Mouse (Mus musculus): Measurements from ENCODE around the gene Rem1. TPM values are rescaled to one million over a fixed set of nuclear protein-coding genes. Genes with fewer than 3 reads are reported as not detected.

Rem1 gene
- polyA plus RNA-seq (2012; rRNA removed): 0.33 and 0.48 TPM in 2 replicates

DNA sequence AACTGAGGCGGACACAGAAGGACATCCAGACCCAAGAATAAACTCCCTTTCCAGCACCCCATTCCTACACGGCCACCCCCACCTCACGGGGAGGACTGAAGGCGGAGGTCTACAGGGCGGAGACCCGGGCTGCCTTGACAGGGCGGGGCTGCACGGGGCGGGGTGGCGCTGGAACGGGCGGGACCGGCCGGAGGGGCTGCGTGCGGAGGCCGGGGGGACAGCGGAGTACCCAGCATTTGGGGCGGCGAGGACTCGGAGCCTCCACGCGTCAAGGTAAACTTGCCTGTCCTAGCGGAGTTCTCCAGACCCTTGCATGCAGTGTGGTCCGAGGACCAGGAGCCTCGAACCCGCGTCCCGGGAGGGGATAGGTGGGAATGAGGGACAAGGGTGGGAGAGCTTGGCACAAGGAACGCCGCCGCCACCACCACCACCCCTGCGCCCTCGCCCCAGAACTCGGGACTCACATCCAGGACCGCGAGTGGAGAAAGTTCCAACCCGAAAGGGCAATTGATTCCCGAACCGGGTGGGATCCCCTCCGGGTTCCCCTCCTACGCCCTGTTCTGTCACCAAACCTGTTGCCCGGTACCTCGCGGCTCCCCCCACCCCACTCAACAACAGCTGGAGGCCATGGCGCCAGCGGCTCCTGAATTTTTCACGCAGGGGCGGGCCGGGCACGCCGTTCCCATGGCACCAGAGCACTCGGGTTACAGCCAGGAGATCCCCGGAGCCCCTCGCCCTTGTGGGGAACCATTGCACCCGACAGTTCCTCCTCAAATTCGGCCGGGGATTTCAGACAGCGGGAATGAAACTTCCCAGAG lies at the start of gene Rem1:
Rem1 (plus strand) TSS at position 178 of the 818 bp plus-strand sequence.
- no peak for DNase-seq (ENCODE audit: low read depth)
- TF ChIP-seq CTCF (IDR thresholded peaks at IDR 0.05; ENCODE audit: borderline replicate concordance, extremely low read depth, insufficient read depth, insufficient read length) (no peak), POLR2A (IDR thresholded peaks at IDR 0.05; ENCODE audit: borderline replicate concordance, extremely low read depth, insufficient read depth, insufficient read length, poor library complexity, severe bottlenecking) (no peak)

DNA sequence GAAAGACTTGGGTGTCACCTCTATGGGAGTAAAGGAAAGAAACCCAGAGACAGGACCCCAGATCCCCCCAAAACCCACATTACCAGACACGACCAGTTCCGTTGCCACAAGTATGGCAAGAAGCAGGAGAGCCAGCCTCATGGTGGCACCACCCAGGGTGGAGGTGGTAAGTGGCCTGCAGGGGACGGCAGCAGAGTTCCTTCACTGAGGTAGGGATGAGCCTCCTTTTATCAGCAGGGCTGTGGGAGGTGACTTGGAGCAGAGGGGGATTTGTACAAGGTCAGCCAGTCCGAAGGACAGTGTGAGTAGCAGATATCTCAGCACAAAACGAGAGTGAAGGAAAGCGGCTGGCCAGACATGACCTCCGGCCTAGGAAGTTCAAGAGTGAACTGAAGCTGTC lies 46.6 kb upstream of the Rem1 start, which contains the start of gene Defb19:
Defb19 (minus strand) TSS at position 206 of the 400 bp plus-strand sequence.
- DNase-seq (ENCODE audit: low read depth): no peak
- no peak for TF ChIP-seq CTCF (IDR thresholded peaks at IDR 0.05; ENCODE audit: borderline replicate concordance, extremely low read depth, insufficient read depth, insufficient read length)
- no peak for TF ChIP-seq POLR2A (IDR thresholded peaks at IDR 0.05; ENCODE audit: borderline replicate concordance, extremely low read depth, insufficient read depth, insufficient read length, poor library complexity, severe bottlenecking)

DNA sequence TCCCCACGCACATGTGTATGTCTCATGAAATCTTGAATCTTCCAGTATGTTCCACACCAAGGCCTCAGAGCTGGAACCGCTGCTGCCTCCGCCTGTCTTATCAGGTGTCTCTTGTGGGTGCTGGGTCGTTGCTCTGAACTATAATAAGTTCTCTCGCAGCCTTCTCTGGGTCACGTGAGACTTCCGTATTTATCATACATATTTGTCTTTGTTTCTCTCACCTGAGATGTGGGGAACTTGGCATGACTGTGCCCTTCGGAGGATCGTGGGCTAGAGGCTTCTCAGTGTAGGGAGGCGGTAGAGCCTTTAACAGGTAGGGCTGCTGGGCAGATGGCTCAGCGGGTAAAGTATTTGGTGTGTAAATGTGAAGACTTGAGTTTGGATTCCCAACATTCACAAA lies 46.1 kb upstream of the Rem1 start:
- TF ChIP-seq POLR2A (IDR thresholded peaks at IDR 0.05; ENCODE audit: borderline replicate concordance, extremely low read depth, insufficient read depth, insufficient read length, poor library complexity, severe bottlenecking) (no peak), CTCF (IDR thresholded peaks at IDR 0.05; ENCODE audit: borderline replicate concordance, extremely low read depth, insufficient read depth, insufficient read length) (no peak)
- no peak for DNase-seq (ENCODE audit: low read depth)

DNA sequence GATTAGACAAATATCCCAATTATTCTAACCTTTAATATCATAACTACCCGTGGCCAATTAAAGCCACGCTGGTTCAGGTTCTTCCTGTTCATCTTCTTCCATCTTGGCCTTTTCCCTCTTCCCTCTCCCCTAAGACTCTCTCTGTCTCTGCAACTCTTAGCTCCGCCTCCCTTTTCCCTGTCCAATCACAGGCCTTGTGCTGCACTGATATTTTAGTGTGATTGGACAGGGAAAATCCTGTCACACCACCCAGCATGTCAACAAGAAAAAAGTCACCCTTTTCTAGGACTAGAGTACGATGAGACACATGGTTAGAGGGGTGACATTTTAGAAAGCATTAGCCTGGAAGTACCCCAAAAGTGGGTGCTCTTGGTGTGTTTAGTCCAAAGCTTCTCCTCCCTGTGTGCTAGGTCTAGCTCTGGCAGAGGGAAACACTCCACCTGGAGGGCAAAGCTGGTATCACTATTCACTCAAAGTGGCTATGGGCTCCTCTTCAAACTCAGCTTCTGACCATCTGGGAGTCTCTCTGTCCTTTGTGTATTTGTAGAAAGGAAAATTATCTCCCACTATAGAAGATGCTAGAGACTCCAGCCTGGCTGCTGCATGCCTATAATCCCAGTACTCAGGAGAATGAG lies 39.7 kb upstream of the Rem1 start:
- no peak for TF ChIP-seq POLR2A (IDR thresholded peaks at IDR 0.05; ENCODE audit: borderline replicate concordance, extremely low read depth, insufficient read depth, insufficient read length, poor library complexity, severe bottlenecking)
- peak; percentile 27; the same call in 1 of the 2 replicates for TF ChIP-seq CTCF (IDR thresholded peaks at IDR 0.05; ENCODE audit: borderline replicate concordance, extremely low read depth, insufficient read depth, insufficient read length)
- DNase-seq (ENCODE audit: low read depth): peak; percentile 4

DNA sequence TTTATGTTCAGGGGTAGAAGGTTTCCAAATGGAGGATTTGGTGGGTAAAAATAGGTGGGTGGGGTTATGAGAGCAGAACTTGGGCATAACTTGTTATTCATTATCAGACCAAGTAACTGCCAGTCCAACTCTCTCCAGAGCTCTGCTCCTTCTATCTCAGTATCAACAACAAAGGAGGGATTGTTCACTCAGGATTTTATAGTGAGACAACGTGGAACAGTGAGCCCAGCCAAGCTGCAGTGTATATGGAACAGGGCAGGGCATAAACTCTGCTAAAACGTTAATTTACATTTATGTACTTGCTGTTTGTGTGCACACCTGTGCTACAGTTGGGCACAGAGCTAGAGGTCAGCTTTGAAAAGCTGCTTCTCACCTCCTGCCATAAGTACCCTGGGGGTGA lies 38.3 kb upstream of the Rem1 start:
- no peak for TF ChIP-seq POLR2A (IDR thresholded peaks at IDR 0.05; ENCODE audit: borderline replicate concordance, extremely low read depth, insufficient read depth, insufficient read length, poor library complexity, severe bottlenecking)
- no peak for TF ChIP-seq CTCF (IDR thresholded peaks at IDR 0.05; ENCODE audit: borderline replicate concordance, extremely low read depth, insufficient read depth, insufficient read length)
- no peak for DNase-seq (ENCODE audit: low read depth)

DNA sequence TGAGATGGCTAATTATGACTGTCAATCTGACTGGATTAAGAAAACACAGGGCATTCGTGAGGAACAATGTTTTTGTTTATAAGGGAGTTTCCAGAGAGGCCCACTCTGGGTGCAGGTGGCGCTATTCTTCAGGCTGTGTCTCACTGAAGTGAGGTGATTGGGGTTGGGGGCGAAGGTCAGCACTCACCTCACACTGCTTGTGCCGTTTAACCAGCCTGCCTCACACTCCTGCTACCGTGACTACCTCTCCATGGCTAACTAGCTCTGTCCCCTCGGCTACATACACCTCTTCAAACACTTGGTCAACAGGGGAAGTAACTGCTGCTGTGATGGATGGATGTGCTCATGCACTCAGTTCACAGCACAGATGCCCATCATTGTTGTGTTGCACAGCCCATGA lies 37.7 kb upstream of the Rem1 start:
- no peak for DNase-seq (ENCODE audit: low read depth)
- no peak for TF ChIP-seq CTCF (IDR thresholded peaks at IDR 0.05; ENCODE audit: borderline replicate concordance, extremely low read depth, insufficient read depth, insufficient read length)

DNA sequence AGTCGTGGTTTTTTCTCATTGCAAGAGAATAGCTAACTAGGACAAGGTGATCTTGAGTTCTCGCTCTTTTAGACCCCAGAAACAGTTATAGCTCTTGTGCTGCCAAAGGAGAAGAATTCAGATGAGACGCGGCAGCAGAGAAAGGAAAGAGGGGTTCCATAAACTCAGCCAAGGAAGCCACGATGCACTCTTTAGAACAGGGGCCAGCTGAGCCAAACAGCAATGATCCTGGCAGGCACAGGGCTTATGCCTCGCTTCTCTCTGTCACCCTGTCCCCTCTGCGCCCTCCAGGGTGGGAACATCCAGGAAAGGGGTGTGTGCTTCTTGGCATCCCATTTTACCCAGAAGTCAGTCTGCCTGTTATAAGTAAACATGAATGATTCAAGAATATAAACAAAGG lies 27.5 kb upstream of the Rem1 start, which contains the start of gene Defb45:
Defb45 (minus strand) TSS at position 101 of the 400 bp plus-strand sequence.
- no peak for TF ChIP-seq CTCF (IDR thresholded peaks at IDR 0.05; ENCODE audit: borderline replicate concordance, extremely low read depth, insufficient read depth, insufficient read length)
- DNase-seq (ENCODE audit: low read depth): no peak

DNA sequence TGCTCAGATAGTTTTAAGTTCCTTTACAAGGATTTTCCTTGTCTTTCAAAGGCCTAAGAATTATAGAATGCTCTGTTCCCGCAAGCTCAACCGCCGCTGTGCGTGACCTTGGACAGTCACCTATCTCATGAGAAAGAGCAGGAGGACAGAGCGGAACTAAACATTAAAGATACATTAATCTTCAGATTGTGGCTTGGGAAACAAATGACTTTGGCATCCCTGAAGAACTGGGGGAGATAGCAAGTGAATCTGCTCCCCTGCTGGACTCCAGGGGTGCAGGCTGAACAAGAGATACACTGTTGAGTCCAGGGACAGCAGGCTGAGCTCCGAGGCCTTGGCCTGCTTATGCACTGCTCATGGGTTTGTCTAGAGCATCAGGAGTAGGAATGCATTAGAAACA lies 26.7 kb upstream of the Rem1 start:
- no peak for DNase-seq (ENCODE audit: low read depth)
- TF ChIP-seq POLR2A (IDR thresholded peaks at IDR 0.05; ENCODE audit: borderline replicate concordance, extremely low read depth, insufficient read depth, insufficient read length, poor library complexity, severe bottlenecking) (no peak), CTCF (IDR thresholded peaks at IDR 0.05; ENCODE audit: borderline replicate concordance, extremely low read depth, insufficient read depth, insufficient read length) (no peak)

DNA sequence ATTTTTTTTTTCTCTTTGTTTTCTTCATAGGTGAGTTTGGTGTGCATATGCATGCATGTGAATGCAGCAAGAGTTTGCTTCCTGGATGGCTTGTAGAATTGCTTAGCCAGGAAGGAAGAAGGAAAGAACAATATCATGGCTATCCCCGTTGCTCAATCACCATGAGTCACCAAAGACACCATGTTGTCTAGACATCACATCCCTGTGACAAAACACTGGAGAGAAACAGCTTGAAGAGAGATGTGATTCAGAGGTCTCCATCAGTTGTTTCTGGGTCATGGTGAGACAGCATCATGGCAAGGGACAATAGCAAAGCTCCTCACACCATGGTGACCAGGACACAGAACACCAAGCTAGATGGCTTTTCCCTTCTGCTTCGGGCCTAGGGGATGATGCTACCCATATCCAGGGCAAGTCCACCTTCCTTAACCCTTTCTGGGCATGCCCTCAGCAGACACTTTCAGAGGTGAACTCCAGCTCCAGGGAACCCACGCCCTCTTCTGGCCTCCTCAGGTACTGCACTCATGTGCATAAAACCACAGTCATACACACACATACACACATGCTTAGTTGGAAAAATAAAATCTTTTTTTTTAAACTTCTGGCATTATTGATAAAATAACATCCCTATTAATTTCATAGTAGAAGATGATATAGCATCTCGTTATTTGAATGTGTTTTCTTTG lies 25.3 kb upstream of the Rem1 start:
- TF ChIP-seq CTCF (IDR thresholded peaks at IDR 0.05; ENCODE audit: borderline replicate concordance, extremely low read depth, insufficient read depth, insufficient read length) (peak; percentile 42; the same call in 1 of the 2 replicates), POLR2A (IDR thresholded peaks at IDR 0.05; ENCODE audit: borderline replicate concordance, extremely low read depth, insufficient read depth, insufficient read length, poor library complexity, severe bottlenecking) (no peak)
- no peak for DNase-seq (ENCODE audit: low read depth)

DNA sequence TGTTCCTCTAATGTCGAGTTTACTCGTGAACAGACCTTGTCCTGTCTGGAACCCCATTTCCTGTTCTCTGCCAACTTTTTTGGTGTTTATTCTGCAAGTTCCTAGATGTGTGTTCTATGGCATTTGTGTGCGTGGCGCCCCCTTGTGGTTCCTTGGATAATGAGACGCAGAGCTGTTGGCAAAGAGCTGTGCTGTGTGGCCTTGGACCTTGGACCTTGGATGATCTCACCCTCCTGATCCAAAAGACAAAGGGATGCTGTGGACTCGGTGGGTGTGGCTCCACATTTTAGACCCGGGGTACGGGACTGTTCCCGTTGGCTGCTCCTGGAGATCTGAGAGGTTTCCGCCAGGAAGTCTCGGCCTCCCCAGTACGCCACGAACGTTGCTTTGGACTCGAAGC lies 22.7 kb upstream of the Rem1 start, which contains the start of gene Defb36:
Defb36 (plus strand) TSS at position 271 of the 400 bp plus-strand sequence.
- DNase-seq (ENCODE audit: low read depth): no peak

DNA sequence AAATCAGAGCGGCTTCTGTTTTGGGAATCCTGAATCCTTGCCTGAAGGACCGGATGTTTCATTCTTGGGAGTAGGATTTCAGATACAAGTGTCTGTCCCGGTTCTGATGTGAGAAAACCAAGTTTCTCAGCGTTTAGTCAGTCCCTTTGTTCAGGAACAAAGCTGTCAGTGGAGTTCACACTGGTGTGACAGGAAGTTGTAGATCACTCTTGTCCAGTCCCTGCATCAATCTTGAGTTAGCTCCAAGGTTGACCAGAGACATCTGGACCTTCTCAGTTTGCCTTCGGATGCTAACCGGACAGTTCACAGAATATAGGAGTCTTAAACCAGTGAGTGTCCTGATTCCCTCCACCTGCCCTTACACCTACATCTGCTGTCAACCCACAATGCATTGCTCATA lies 19.0 kb upstream of the Rem1 start:
- TF ChIP-seq CTCF (IDR thresholded peaks at IDR 0.05; ENCODE audit: borderline replicate concordance, extremely low read depth, insufficient read depth, insufficient read length) (no peak), POLR2A (IDR thresholded peaks at IDR 0.05; ENCODE audit: borderline replicate concordance, extremely low read depth, insufficient read depth, insufficient read length, poor library complexity, severe bottlenecking) (no peak)
- no peak for DNase-seq (ENCODE audit: low read depth)

More for the DNA sequence above, 22.7 kb upstream of the Rem1 start, which contains the start of gene Defb36:
- TF ChIP-seq POLR2A (IDR thresholded peaks at IDR 0.05; ENCODE audit: borderline replicate concordance, extremely low read depth, insufficient read depth, insufficient read length, poor library complexity, severe bottlenecking) (no peak), CTCF (IDR thresholded peaks at IDR 0.05; ENCODE audit: borderline replicate concordance, extremely low read depth, insufficient read depth, insufficient read length) (peak; percentile 42; the same call in 1 of the 2 replicates)
